Mouse (Mus musculus) megakaryocyte, embryonic 14.5 days (primary cell): Measurements from ENCODE around the gene B230118H07Rik. TPM values are rescaled to one million over a fixed set of nuclear protein-coding genes. Genes with fewer than 3 reads are reported as not detected.

ENCODE experiments used
- H3K27me3 ChIP-seq: replicated peaks from 2 replicates; pipeline ENCODE3; 2012; ENCODE audit warnings: inconsistent platforms
- H3K36me3 ChIP-seq: replicated peaks from 2 replicates; pipeline ENCODE3; 2012; ENCODE audit warnings: low read length, inconsistent platforms, mixed read lengths
- H3K4me1 ChIP-seq: 2 replicates; pipeline ENCODE4 v1.6.1; 2012; ENCODE audit warnings: inconsistent platforms
- H3K4me3 ChIP-seq: replicated peaks from 2 replicates; pipeline ENCODE3; 2012; ENCODE audit warnings: moderate library complexity, mild to moderate bottlenecking, inconsistent platforms
- H3K9me3 ChIP-seq: 2 replicates; pipeline ENCODE4 v1.6.1; 2012; ENCODE audit warnings: inconsistent platforms
- FLI1 ChIP-seq: IDR thresholded peaks from 2 replicates; pipeline ENCODE4 v1.6.1; 2012; ENCODE audit warnings: low read length, inconsistent platforms, mixed read lengths
- GATA1 ChIP-seq: IDR thresholded peaks from 3 replicates; pipeline ENCODE4 v1.6.1; 2012; ENCODE audit warnings: mixed read lengths, low read length, inconsistent platforms, borderline replicate concordance
- polyA plus RNA-seq: library from polyadenylated mRNA; stranded (reverse); fragments of >175 nt; gene quantifications from 2 replicates; pipeline ENCODE4 v1.2.3, GENCODE M21; 2012; ENCODE audit warnings: low replicate concordance; ENCODE audit not compliant: insufficient read depth

Gene B230118H07Rik
- polyA plus RNA-seq, 1 experiment, result 3.8 TPM

GRCm38 (mm10) chr2:101533741-101534140 lies 115.6 kb downstream of the B230118H07Rik start:
- H3K4me3 ChIP-seq, result no peak overlapping the region
- H3K36me3 ChIP-seq, result no peaks in the 10 kb centered on the region
- no peaks in the 10 kb centered on the region for H3K4me1 ChIP-seq
- H3K9me3 ChIP-seq, result no peaks in the 10 kb centered on the region
- peaks cover 2% of the 10 kb centered on the region for H3K27me3 ChIP-seq
- TF ChIP-seq FLI1 (no peak), GATA1 (no peak)

GRCm38 (mm10) chr2:101525503-101526381 lies 123.6 kb downstream of the B230118H07Rik start:
- no peak overlapping the region for H3K4me3 ChIP-seq
- H3K36me3 ChIP-seq, result no peaks in the 10 kb centered on the region
- no peak for TF ChIP-seq GATA1
- TF ChIP-seq FLI1, result no peak
- H3K27me3 ChIP-seq, result peaks cover 2% of the 10 kb centered on the region
- no peaks in the 10 kb centered on the region for H3K4me1 ChIP-seq
- no peaks in the 10 kb centered on the region for H3K9me3 ChIP-seq

DNA sequence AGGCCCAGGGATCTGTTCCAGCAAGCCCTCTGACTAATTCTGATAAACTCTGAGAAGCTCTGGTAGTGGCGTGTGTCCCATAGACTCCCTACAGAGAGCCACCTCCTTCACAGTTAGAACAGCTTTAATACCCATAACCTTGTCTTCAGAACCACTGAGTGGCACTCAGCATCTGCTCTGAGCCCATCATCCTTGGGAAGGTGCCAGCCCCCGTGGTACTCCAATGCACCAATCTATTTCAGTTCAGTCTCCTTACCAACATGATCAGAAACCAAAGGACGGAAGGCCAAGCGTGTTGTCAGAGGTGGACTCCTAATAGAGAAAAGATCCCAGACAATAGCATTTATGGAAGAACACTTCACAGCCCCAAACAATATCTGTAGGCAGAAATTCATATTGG lies 124.2 kb downstream of the B230118H07Rik start:
- Histone ChIP-seq H3K4me3 (no peak overlapping the region), H3K36me3 (no peaks in the 10 kb centered on the region), H3K9me3 (no peaks in the 10 kb centered on the region), H3K27me3 (peaks cover 2% of the 10 kb centered on the region), H3K4me1 (no peaks in the 10 kb centered on the region)
- no peak for TF ChIP-seq GATA1
- no peak for TF ChIP-seq FLI1

- Histone ChIP-seq H3K4me3 (no peak overlapping the region), H3K4me1 (no peaks in the 10 kb centered on the region), H3K36me3 (no peaks in the 10 kb centered on the region), H3K27me3 (peaks cover 3% of the 10 kb centered on the region), H3K9me3 (no peaks in the 10 kb centered on the region)
- TF ChIP-seq FLI1, result no peak
- TF ChIP-seq GATA1, result no peak
Measured at GRCm38 (mm10) chr2:101520503-101520902, 128.8 kb downstream of the B230118H07Rik start.

DNA sequence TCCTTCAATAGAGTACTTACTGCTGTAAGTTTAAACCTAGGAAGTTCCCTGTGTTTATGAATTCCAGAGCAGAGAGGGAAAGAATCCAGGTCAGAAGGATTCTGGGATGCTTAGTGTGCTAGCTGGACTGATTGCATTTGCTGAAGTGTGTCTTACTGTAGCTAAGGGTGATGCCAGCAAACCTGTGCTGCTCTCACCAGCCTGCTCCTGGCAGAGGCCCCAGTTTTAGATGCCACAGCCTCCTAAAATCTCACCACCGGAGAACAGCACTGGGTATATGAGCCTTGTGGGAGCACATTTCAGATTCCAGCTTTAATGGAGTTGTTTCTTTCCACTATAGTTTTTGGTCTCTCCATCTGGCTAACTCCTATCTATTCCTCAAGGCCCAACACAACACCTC lies 129.4 kb downstream of the B230118H07Rik start:
- no peak overlapping the region for H3K4me3 ChIP-seq
- TF ChIP-seq FLI1 (no peak), GATA1 (no peak)
- H3K4me1 ChIP-seq, result no peaks in the 10 kb centered on the region
- peaks cover 3% of the 10 kb centered on the region for H3K27me3 ChIP-seq
- no peaks in the 10 kb centered on the region for H3K36me3 ChIP-seq
- H3K9me3 ChIP-seq, result no peaks in the 10 kb centered on the region

Other genes with a start within 250 kb of the B230118H07Rik start
- gene Rag2, start 24.8 kb downstream of the B230118H07Rik start, polyA plus RNA-seq, result 0.02 and 0.92 TPM in 2 replicates
- not detected in 2 replicates for gene Rag1, start within 50 bp of the B230118H07Rik start, polyA plus RNA-seq
- 0.35 and 0.78 TPM in 2 replicates for gene Traf6, start 28.9 kb upstream of the B230118H07Rik start, polyA plus RNA-seq
- gene Prr5l, start 233.5 kb upstream of the B230118H07Rik start, polyA plus RNA-seq, result 44.1 and 158 TPM in 2 replicates
- 49.6 and 63.0 TPM in 2 replicates for gene Commd9, start 236.7 kb upstream of the B230118H07Rik start, polyA plus RNA-seq